Mouse (Mus musculus) heart, embryonic 11.5 days (tissue): ENCODE data around the gene Slc4a1. TPM values are rescaled to one million over a fixed set of nuclear protein-coding genes. Genes with fewer than 3 reads are reported as not detected.

ENCODE experiments used
- ATAC-seq: fragments of 200-750 bp; cut with Nextera tagmentation; replicated peaks from 2 replicates; pipeline ENCODE4 v1.8.0; 2017; ENCODE audit warnings: moderate library complexity; ENCODE audit not compliant: insufficient number of reproducible peaks, low FRiP score, low TSS enrichment
- H3K27ac ChIP-seq: fragments of 300-500 bp; sonication (generic); 2 replicates; pipeline ENCODE4 v1.5.1; 2014; ENCODE audit warnings: mild to moderate bottlenecking, low read depth, low read length
- H3K27me3 ChIP-seq: fragments of 300-500 bp; sonication (generic); 2 replicates; pipeline ENCODE4 v1.6.1; 2014; ENCODE audit warnings: mild to moderate bottlenecking, low read length, mixed read lengths; ENCODE audit not compliant: control insufficient read depth, insufficient read depth
- H3K36me3 ChIP-seq: fragments of 300-500 bp; sonication (generic); 2 replicates; pipeline ENCODE4 v1.6.1; 2014; ENCODE audit warnings: mild to moderate bottlenecking, low read length, moderate library complexity, mixed read lengths; ENCODE audit not compliant: control insufficient read depth, insufficient read depth
- H3K4me1 ChIP-seq: fragments of 300-500 bp; sonication (generic); 2 replicates; pipeline ENCODE4 v1.6.1; 2014; ENCODE audit warnings: low read length; ENCODE audit not compliant: control insufficient read depth, insufficient read depth
- H3K4me2 ChIP-seq: fragments of 300-500 bp; sonication (generic); 2 replicates; pipeline ENCODE4 v1.6.1; 2014; ENCODE audit warnings: mild to moderate bottlenecking, moderate library complexity
- H3K4me3 ChIP-seq: fragments of 300-500 bp; sonication (generic); 2 replicates; pipeline ENCODE4 v1.5.1; 2014; ENCODE audit warnings: low read depth, low read length
- H3K9ac ChIP-seq: fragments of 300-500 bp; sonication (generic); 2 replicates; pipeline ENCODE4 v1.6.1; 2014; ENCODE audit warnings: mild to moderate bottlenecking, low read depth, low read length, moderate library complexity
- H3K9me3 ChIP-seq: fragments of 300-500 bp; sonication (generic); replicated peaks from 2 replicates; pipeline ENCODE4 v1.6.1; 2016; ENCODE audit warnings: low read length; ENCODE audit not compliant: control insufficient read depth
- WGBS: fragments of 180-500 bp; shearing (Covaris S2); extraction: QIAGEN DNeasy Blood & Tissue Kit; methylation state at CpG from one replicate; pipeline ENCODE4 v1.1.7; 2014; ENCODE audit not compliant: insufficient replicate concordance; 5-methylcytosine and 5-hydroxymethylcytosine counted together
- polyA plus RNA-seq: library from polyadenylated mRNA; unstranded; fragments of >200 nt; fragmentation: Nextera tagmentation; extraction: Ambion mirVana; gene quantifications from 2 replicates; pipeline ENCODE4 v1.2.1, GENCODE M21; 2014

Slc4a1 gene
- polyA plus RNA-seq, 1 experiment from 2014 or later = 102 TPM

GRCm38 (mm10) chr11:102353021-102353431, 13.0 kb downstream of the Slc4a1 start:
- peaks cover 17% of the 10 kb centered on the region for H3K27me3 ChIP-seq
- H3K4me3 ChIP-seq = no peak overlapping the region
- no peaks in the 10 kb centered on the region for H3K36me3 ChIP-seq
- H3K27ac ChIP-seq = no peak overlapping the region
- no peak overlapping the region for H3K9ac ChIP-seq
- no peaks in the 10 kb centered on the region for H3K9me3 ChIP-seq
- ATAC-seq = no peak
- 49% methylated on average over 8 of the region's 8 CpGs for WGBS
- no peak overlapping the region for H3K4me2 ChIP-seq
- no peaks in the 10 kb centered on the region for H3K4me1 ChIP-seq

- no peak overlapping the region for H3K4me2 ChIP-seq
- H3K27me3 ChIP-seq = peaks cover 15% of the 10 kb centered on the region
- no peaks in the 10 kb centered on the region for H3K36me3 ChIP-seq
- no peak overlapping the region for H3K9ac ChIP-seq
- no peaks in the 10 kb centered on the region for H3K9me3 ChIP-seq
- ATAC-seq = no peak
- no peaks in the 10 kb centered on the region for H3K4me1 ChIP-seq
- H3K27ac ChIP-seq = no peak overlapping the region
- WGBS = 62% methylated on average over 5 of the region's 5 CpGs
- H3K4me3 ChIP-seq = no peak overlapping the region
Measured at GRCm38 (mm10) chr11:102352378-102352777, 13.6 kb downstream of the Slc4a1 start.

- H3K36me3 ChIP-seq = no peaks in the 10 kb centered on the region
- H3K4me1 ChIP-seq = no peaks in the 10 kb centered on the region
- no peak overlapping the region for H3K4me3 ChIP-seq
- H3K27ac ChIP-seq = no peak overlapping the region
- peaks cover 4% of the 10 kb centered on the region for H3K27me3 ChIP-seq
- WGBS = 82% methylated on average over 17 of the region's 17 CpGs
- H3K9me3 ChIP-seq = no peaks in the 10 kb centered on the region
- no peak overlapping the region for H3K9ac ChIP-seq
- no peak for ATAC-seq
- H3K4me2 ChIP-seq = no peak overlapping the region
Measured at GRCm38 (mm10) chr11:102350981-102351523, 15.0 kb downstream of the Slc4a1 start.

- WGBS = 79% methylated on average over 4 of the region's 4 CpGs
- no peak overlapping the region for H3K27ac ChIP-seq
- H3K4me2 ChIP-seq = no peak overlapping the region
- H3K27me3 ChIP-seq = peaks cover 2% of the 10 kb centered on the region
- H3K36me3 ChIP-seq = no peaks in the 10 kb centered on the region
- no peak overlapping the region for H3K9ac ChIP-seq
- no peak overlapping the region for H3K4me3 ChIP-seq
- no peaks in the 10 kb centered on the region for H3K4me1 ChIP-seq
- H3K9me3 ChIP-seq = no peaks in the 10 kb centered on the region
- no peak for ATAC-seq
Measured at GRCm38 (mm10) chr11:102350416-102350815, 15.6 kb downstream of the Slc4a1 start.

- H3K27ac ChIP-seq = no peak overlapping the region
- WGBS = 85% methylated on average over 3 of the region's 3 CpGs
Measured at GRCm38 (mm10) chr11:102349189-102349954, 16.6 kb downstream of the Slc4a1 start.

GRCm38 (mm10) chr11:102348771-102349170, 17.2 kb downstream of the Slc4a1 start:
- 79% methylated on average over 11 of the region's 11 CpGs for WGBS
- no peak overlapping the region for H3K4me2 ChIP-seq
- H3K9me3 ChIP-seq = no peaks in the 10 kb centered on the region
- no peak overlapping the region for H3K4me3 ChIP-seq
- no peak overlapping the region for H3K27ac ChIP-seq
- H3K9ac ChIP-seq = no peak overlapping the region
- H3K4me1 ChIP-seq = no peaks in the 10 kb centered on the region
- H3K36me3 ChIP-seq = no peaks in the 10 kb centered on the region
- peaks cover 2% of the 10 kb centered on the region for H3K27me3 ChIP-seq
- no peak for ATAC-seq

More at GRCm38 (mm10) chr11:102349189-102349954, 16.6 kb downstream of the Slc4a1 start:
- Histone ChIP-seq H3K4me3 (no peak overlapping the region), H3K4me2 (no peak overlapping the region), H3K36me3 (no peaks in the 10 kb centered on the region), H3K4me1 (no peaks in the 10 kb centered on the region), H3K27me3 (peaks cover 2% of the 10 kb centered on the region), H3K9me3 (no peaks in the 10 kb centered on the region), H3K9ac (no peak overlapping the region)
- no peak for ATAC-seq

- peak; percentile 37; the same call in 1 of the 2 replicates for ATAC-seq
- no peak overlapping the region for H3K27ac ChIP-seq
- no peaks in the 10 kb centered on the region for H3K4me1 ChIP-seq
- 80% methylated on average over 7 of the region's 7 CpGs for WGBS
- no peak overlapping the region for H3K9ac ChIP-seq
- H3K36me3 ChIP-seq = no peaks in the 10 kb centered on the region
- H3K4me2 ChIP-seq = no peak overlapping the region
- H3K27me3 ChIP-seq = no peaks in the 10 kb centered on the region; the same call in 1 of the 2 replicates
- no peaks in the 10 kb centered on the region for H3K9me3 ChIP-seq
- no peak overlapping the region for H3K4me3 ChIP-seq
Measured at GRCm38 (mm10) chr11:102348101-102348585, 17.9 kb downstream of the Slc4a1 start.

- no peak overlapping the region for H3K4me2 ChIP-seq
- 65% methylated on average over 5 of the region's 5 CpGs for WGBS
- ATAC-seq = no peak
Measured at GRCm38 (mm10) chr11:102347683-102348082, 18.3 kb downstream of the Slc4a1 start.

More at GRCm38 (mm10) chr11:102347683-102348082, 18.3 kb downstream of the Slc4a1 start:
- H3K27ac ChIP-seq = no peak overlapping the region
- no peaks in the 10 kb centered on the region for H3K9me3 ChIP-seq
- H3K9ac ChIP-seq = no peak overlapping the region
- H3K4me3 ChIP-seq = no peak overlapping the region
- H3K36me3 ChIP-seq = no peaks in the 10 kb centered on the region
- no peaks in the 10 kb centered on the region; the same call in 1 of the 2 replicates for H3K27me3 ChIP-seq
- no peaks in the 10 kb centered on the region for H3K4me1 ChIP-seq
